8 mouse cellular contexts compared by ENCODE assay signal in genomic region chr2:31106621-31107320, GRCm38 (mm10). TPM values are rescaled to one million over a fixed set of nuclear protein-coding genes. Genes with fewer than 3 reads are reported as not detected.
DNase-seq lines count a peak whose midpoint lies in the region; ATAC-seq and TF ChIP-seq lines count a peak whose summit lies in the region.

No protein-coding gene starts in this region.

- peak; percentile 56 for DNase-seq in adrenal gland, postnatal 14 days
- no peak for DNase-seq in adrenal gland, adult (ENCODE audit: inconsistent age in 2 of 2, low spot score in 1 of 2)
- no peak for DNase-seq in liver, embryonic 13.5 days
- DNase-seq in embryo, embryonic 9.5 days (ENCODE audit: extremely low spot score): no peak
- no peak for DNase-seq in left cerebral cortex, adult 18-20 months (ENCODE audit: low spot score in 2 of 2)

- no peak for TF ChIP-seq CTCF in E14TG2a.4 (conservative IDR thresholded peaks at IDR 0.05; ENCODE audit: low read length)

- peak overlapping the region; percentile 35; the same call in 1 of the 2 replicates for H3K4me3 ChIP-seq in E14TG2a.4 (replicated peaks; ENCODE audit: low read length)
- H3K4me3 ChIP-seq in embryonic facial prominence, embryonic 15.5 days (replicated peaks): no peak overlapping the region
- no peak overlapping the region for H3K4me3 ChIP-seq in hindbrain, embryonic 15.5 days
- H3K4me3 ChIP-seq in liver, embryonic 13.5 days (replicated peaks): no peak overlapping the region

- peaks cover 31% of the 10 kb centered on the region for H3K36me3 ChIP-seq in E14TG2a.4 (ENCODE audit: insufficient read depth, low read length)
- H3K36me3 ChIP-seq in embryonic facial prominence, embryonic 15.5 days: peaks cover 6% of the 10 kb centered on the region; the same call in 1 of the 2 replicates
- no peaks in the 10 kb centered on the region for H3K36me3 ChIP-seq in hindbrain, embryonic 15.5 days
- no peaks in the 10 kb centered on the region for H3K36me3 ChIP-seq in liver, embryonic 13.5 days

- H3K9me3 ChIP-seq in E14TG2a.4 (ENCODE audit: low read length): no peaks in the 10 kb centered on the region
- H3K9me3 ChIP-seq in embryonic facial prominence, embryonic 15.5 days (replicated peaks): no peaks in the 10 kb centered on the region
- H3K9me3 ChIP-seq in hindbrain, embryonic 15.5 days: no peaks in the 10 kb centered on the region
- no peaks in the 10 kb centered on the region for H3K9me3 ChIP-seq in liver, embryonic 13.5 days (replicated peaks)

- H3K4me2 ChIP-seq in embryonic facial prominence, embryonic 15.5 days (replicated peaks): no peak overlapping the region; the same call in 1 of the 2 replicates
- H3K4me2 ChIP-seq in hindbrain, embryonic 15.5 days: peak overlapping the region; percentile 17
- H3K4me2 ChIP-seq in liver, embryonic 13.5 days: no peak overlapping the region

- 37% methylated on average over 11 of the region's 11 CpGs for WGBS in embryonic facial prominence, embryonic 15.5 days
- 28% methylated on average over 11 of the region's 11 CpGs for WGBS in hindbrain, embryonic 15.5 days
- WGBS in liver, embryonic 13.5 days (ENCODE audit: insufficient replicate concordance): 52% methylated on average over 11 of the region's 11 CpGs

- peak; percentile 43; the same call in 1 of the 2 replicates for ATAC-seq in embryonic facial prominence, embryonic 15.5 days (ENCODE audit: insufficient number of reproducible peaks, low FRiP score, low TSS enrichment, low read depth)
- peak; percentile 80 for ATAC-seq in hindbrain, embryonic 15.5 days (ENCODE audit: low FRiP score, low read depth)
- no peak for ATAC-seq in liver, embryonic 13.5 days (ENCODE audit: low read depth)

- 0 out of 2 replicates have a peak overlapping the region, but pooled peaks have one; percentile 6 for H3K27ac ChIP-seq in embryonic facial prominence, embryonic 15.5 days (replicated peaks)
- H3K27ac ChIP-seq in hindbrain, embryonic 15.5 days (replicated peaks): peak overlapping the region; percentile 84
- peak overlapping the region; percentile 32; the same call in 1 of the 2 replicates for H3K27ac ChIP-seq in liver, embryonic 13.5 days

- H3K4me1 ChIP-seq in E14TG2a.4 (replicated peaks; ENCODE audit: low read depth, low read length): peaks cover 78% of the 10 kb centered on the region
- peaks cover 36% of the 10 kb centered on the region for H3K4me1 ChIP-seq in embryonic facial prominence, embryonic 15.5 days
- peaks cover 22% of the 10 kb centered on the region for H3K4me1 ChIP-seq in hindbrain, embryonic 15.5 days (replicated peaks)
- H3K4me1 ChIP-seq in liver, embryonic 13.5 days (replicated peaks): peaks cover 60% of the 10 kb centered on the region

- H3K9ac ChIP-seq in embryonic facial prominence, embryonic 15.5 days: no peak overlapping the region
- H3K9ac ChIP-seq in hindbrain, embryonic 15.5 days: no peak overlapping the region
- H3K9ac ChIP-seq in liver, embryonic 13.5 days: no peak overlapping the region

- H3K27me3 ChIP-seq in E14TG2a.4 (ENCODE audit: insufficient read depth, low read length): no peaks in the 10 kb centered on the region
- no peaks in the 10 kb centered on the region for H3K27me3 ChIP-seq in embryonic facial prominence, embryonic 15.5 days
- H3K27me3 ChIP-seq in hindbrain, embryonic 15.5 days: no peaks in the 10 kb centered on the region
- H3K27me3 ChIP-seq in liver, embryonic 13.5 days: no peaks in the 10 kb centered on the region

RNA-seq across cellular contexts. Expression of gene Fnbp1, which starts 35.0 kb away (rescaled TPM):
- 53.0 and 66.5 TPM in 2 replicates for total RNA-seq in adrenal gland, postnatal 14 days (2021)
- 27.9 and 30.5 TPM in 2 replicates for polyA plus RNA-seq in embryonic facial prominence, embryonic 15.5 days (2015; fragmentation: Nextera tagmentation; extraction: Ambion mirVana)
- polyA plus RNA-seq in hindbrain, embryonic 15.5 days (2015; fragmentation: Nextera tagmentation; extraction: Ambion mirVana): 32.5 and 33.0 TPM in 2 replicates
- 5.7 and 6.9 TPM in 2 replicates for polyA plus RNA-seq in liver, embryonic 13.5 days (2015; fragmentation: Nextera tagmentation; extraction: Ambion mirVana)
- 100 to 1,000 TPM in 1 of 2 experiments, 10 to 100 TPM in 1; 97.8 to 101 TPM for total RNA-seq in left cerebral cortex, adult 18-20 months (2021)

RNA-seq across cellular contexts. Expression of gene Gpr107, which starts 45.3 kb away (rescaled TPM):
- 46.8 and 48.1 TPM in 2 replicates for total RNA-seq in adrenal gland, postnatal 14 days (2021)
- polyA plus RNA-seq in embryonic facial prominence, embryonic 15.5 days (2015; fragmentation: Nextera tagmentation; extraction: Ambion mirVana): 35.5 and 40.6 TPM in 2 replicates
- polyA plus RNA-seq in hindbrain, embryonic 15.5 days (2015; fragmentation: Nextera tagmentation; extraction: Ambion mirVana): 38.0 and 39.0 TPM in 2 replicates
- 11.8 and 14.1 TPM in 2 replicates for polyA plus RNA-seq in liver, embryonic 13.5 days (2015; fragmentation: Nextera tagmentation; extraction: Ambion mirVana)
- total RNA-seq in left cerebral cortex, adult 18-20 months (2021): 10 to 100 TPM; 42.9 to 45.1 TPM

Comparison
In these comparisons a context has a peak if more than half of its experiments do, and no peak if none do; other contexts are left out.
1. H3K27ac ChIP-seq: peak in every context shown above with its lines; median percentile 84 in hindbrain, embryonic 15.5 days; 32 in liver, embryonic 13.5 days; 6 in embryonic facial prominence, embryonic 15.5 days.